Mouse (Mus musculus): ENCODE results near the gene Uaca. TPM values are rescaled to one million over a fixed set of nuclear protein-coding genes. Genes with fewer than 3 reads are reported as not detected.

Gene Uaca
- polyA plus RNA-seq, 1 experiment from 2014 or later: 17.5 TPM

GRCm38 (mm10) chr9:60848730-60849129 lies 54.4 kb downstream of the Uaca start:
- Histone ChIP-seq H3K9me3 (no peaks in the 10 kb centered on the region), H3K4me3 (no peak overlapping the region), H3K9ac (no peak overlapping the region), H3K27me3 (replicated peaks) (no peaks in the 10 kb centered on the region), H3K4me1 (peaks cover 3% of the 10 kb centered on the region; the same call in 1 of the 2 replicates), H3K36me3 (replicated peaks) (no peaks in the 10 kb centered on the region), H3K27ac (no peak overlapping the region; the same call in 1 of the 2 replicates), H3K4me2 (no peak overlapping the region)
- WGBS: 25% methylated on average over 9 of the region's 9 CpGs
- ATAC-seq (replicated peaks): no peak

- Histone ChIP-seq H3K9ac (no peak overlapping the region), H3K4me1 (peaks cover 3% of the 10 kb centered on the region; the same call in 1 of the 2 replicates)
- WGBS: 86% methylated on average over 12 of the region's 12 CpGs
These were observed 55.6 kb downstream of the Uaca start for GRCm38 (mm10) chr9:60849986-60850385.

DNA sequence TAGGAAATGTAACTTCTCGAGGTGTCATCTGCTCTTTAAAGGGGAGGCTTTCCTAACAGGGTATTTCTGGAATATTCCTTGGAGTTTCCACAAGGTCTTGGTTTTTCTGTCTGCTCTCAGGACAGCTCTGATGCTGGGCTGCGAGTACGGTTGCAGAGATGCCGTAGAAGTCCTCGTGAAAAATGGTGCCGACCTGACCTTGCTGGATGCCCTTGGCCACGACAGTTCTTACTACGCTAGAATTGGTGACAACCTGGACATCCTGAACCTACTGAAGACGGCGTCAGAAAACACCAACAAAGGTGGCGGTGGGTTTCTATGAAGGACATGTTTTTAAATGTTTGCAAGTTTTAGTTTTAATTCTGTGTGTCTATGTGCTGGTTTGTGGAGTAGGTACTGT lies 59.9 kb downstream of the Uaca start:
- no peak for ATAC-seq (replicated peaks)
- 93% methylated on average over 11 of the region's 11 CpGs for WGBS
- peaks cover 11% of the 10 kb centered on the region for H3K4me1 ChIP-seq

More at GRCm38 (mm10) chr9:60849986-60850385, 55.6 kb downstream of the Uaca start:
- Histone ChIP-seq H3K4me3 (no peak overlapping the region), H3K27me3 (replicated peaks) (no peaks in the 10 kb centered on the region), H3K27ac (no peak overlapping the region), H3K4me2 (no peak overlapping the region), H3K36me3 (replicated peaks) (no peaks in the 10 kb centered on the region), H3K9me3 (no peaks in the 10 kb centered on the region)
- no peak for ATAC-seq (replicated peaks)

DNA sequence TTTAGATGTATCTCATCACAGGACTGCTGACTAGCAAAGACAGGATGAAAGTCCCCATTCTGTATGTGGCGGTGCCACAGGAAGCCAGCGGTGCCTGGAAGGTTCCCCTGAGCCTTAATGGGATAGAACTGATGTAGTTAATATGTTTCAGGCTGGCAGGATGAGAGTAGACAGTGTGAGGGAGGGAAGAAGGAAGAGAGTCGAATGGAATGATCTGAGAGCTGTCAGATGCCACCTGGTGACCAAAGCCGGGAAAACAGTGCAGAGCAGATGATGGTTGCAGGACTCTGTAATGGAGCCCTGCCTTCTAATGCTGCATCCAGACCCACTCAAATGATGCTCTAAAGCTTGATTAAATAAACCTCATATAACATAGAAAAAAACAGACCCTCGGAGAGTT lies 63.5 kb downstream of the Uaca start:
- Histone ChIP-seq H3K27me3 (replicated peaks) (no peaks in the 10 kb centered on the region), H3K27ac (0 out of 2 replicates have a peak overlapping the region, but pooled peaks have one; percentile 38)
- 26% methylated on average over 5 of the region's 5 CpGs for WGBS

More for the DNA sequence above, 59.9 kb downstream of the Uaca start:
- Histone ChIP-seq H3K36me3 (replicated peaks) (no peaks in the 10 kb centered on the region), H3K4me3 (no peak overlapping the region), H3K9me3 (no peaks in the 10 kb centered on the region), H3K27ac (no peak overlapping the region), H3K27me3 (replicated peaks) (no peaks in the 10 kb centered on the region), H3K9ac (no peak overlapping the region), H3K4me2 (no peak overlapping the region)

DNA sequence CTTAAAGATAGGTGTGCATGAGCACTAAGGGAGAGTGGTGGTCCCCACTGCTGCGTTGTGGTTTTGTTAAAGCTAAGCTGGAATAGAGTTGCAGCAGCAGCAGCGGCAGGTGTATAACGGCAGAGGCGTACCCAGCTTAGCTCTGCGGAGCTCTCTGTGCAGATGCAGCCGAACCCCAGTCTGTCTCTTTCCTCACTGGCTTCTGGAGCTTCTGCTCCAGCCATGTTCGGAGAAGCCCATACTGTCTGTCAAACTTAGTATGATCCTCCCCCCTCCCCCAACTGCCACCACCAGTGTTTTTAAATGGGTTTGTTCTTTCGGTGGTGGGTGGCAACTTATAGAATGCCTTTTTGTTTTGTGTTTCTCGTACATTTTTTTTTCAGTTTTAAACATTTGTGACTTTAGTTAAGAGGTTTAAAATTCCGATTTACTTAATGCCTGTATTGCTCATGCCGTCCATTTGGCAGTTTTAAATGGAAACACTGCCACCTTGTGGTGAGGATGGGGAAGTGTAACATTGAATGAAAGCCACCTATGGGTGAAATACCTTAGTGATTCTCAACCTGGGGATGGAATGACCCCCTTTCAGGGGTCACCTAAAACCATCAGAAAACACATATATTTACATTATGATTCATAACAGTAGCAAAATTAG lies 64.1 kb downstream of the Uaca start:
- no peak overlapping the region for H3K9ac ChIP-seq
- no peaks in the 10 kb centered on the region for H3K27me3 ChIP-seq (replicated peaks)
- H3K36me3 ChIP-seq (replicated peaks): no peaks in the 10 kb centered on the region
- 39% methylated on average over 11 of the region's 11 CpGs for WGBS
- H3K4me3 ChIP-seq: 0 out of 2 replicates have a peak overlapping the region, but pooled peaks have one; percentile 4
- H3K27ac ChIP-seq: peak overlapping the region; percentile 38; the same call in 1 of the 2 replicates
- no peaks in the 10 kb centered on the region for H3K9me3 ChIP-seq
- ATAC-seq (replicated peaks): no peak; the same call in 1 of the 2 replicates
- H3K4me1 ChIP-seq: peaks cover 19% of the 10 kb centered on the region
- H3K4me2 ChIP-seq: peak overlapping the region; percentile 44

More for the DNA sequence above, 63.5 kb downstream of the Uaca start:
- Histone ChIP-seq H3K36me3 (replicated peaks) (no peaks in the 10 kb centered on the region), H3K4me2 (peak overlapping the region; percentile 44), H3K9ac (no peak overlapping the region), H3K4me1 (peaks cover 19% of the 10 kb centered on the region), H3K9me3 (no peaks in the 10 kb centered on the region), H3K4me3 (no peak overlapping the region)
- peak; percentile 82 for ATAC-seq (replicated peaks)

DNA sequence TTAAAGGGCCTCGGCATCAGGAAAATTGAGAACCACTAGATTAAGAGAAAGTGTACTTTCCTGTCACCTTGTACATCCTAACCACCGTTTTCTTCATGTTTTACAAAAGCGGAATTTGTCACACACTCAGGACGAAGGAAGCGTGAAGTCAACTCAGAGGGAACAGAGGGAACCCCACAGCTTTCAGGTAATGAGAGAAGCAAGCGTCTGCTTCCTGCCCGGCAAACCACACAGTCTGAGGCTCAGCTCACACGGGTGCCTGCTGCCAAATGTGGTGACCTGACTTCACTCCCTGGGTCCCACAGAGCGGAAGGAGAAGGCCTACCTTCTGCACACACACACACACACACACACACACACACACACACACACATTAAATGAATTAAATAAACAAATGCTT lies 64.7 kb downstream of the Uaca start:
- Histone ChIP-seq H3K4me2 (no peak overlapping the region), H3K9ac (no peak overlapping the region), H3K4me3 (no peak overlapping the region), H3K36me3 (replicated peaks) (no peaks in the 10 kb centered on the region), H3K9me3 (no peaks in the 10 kb centered on the region), H3K4me1 (peaks cover 19% of the 10 kb centered on the region), H3K27me3 (replicated peaks) (no peaks in the 10 kb centered on the region), H3K27ac (no peak overlapping the region)
- 73% methylated on average over 9 of the region's 9 CpGs for WGBS
- ATAC-seq (replicated peaks): no peak

GRCm38 (mm10) chr9:60861030-60861429 lies 66.7 kb downstream of the Uaca start:
- Histone ChIP-seq H3K4me2 (no peak overlapping the region), H3K4me3 (no peak overlapping the region), H3K9me3 (no peaks in the 10 kb centered on the region), H3K27me3 (replicated peaks) (no peaks in the 10 kb centered on the region), H3K4me1 (peaks cover 22% of the 10 kb centered on the region), H3K36me3 (replicated peaks) (no peaks in the 10 kb centered on the region), H3K27ac (no peak overlapping the region; the same call in 1 of the 2 replicates), H3K9ac (no peak overlapping the region)
- WGBS: 45% methylated on average over 5 of the region's 5 CpGs
- ATAC-seq (replicated peaks): peak; percentile 56; the same call in 1 of the 2 replicates

DNA sequence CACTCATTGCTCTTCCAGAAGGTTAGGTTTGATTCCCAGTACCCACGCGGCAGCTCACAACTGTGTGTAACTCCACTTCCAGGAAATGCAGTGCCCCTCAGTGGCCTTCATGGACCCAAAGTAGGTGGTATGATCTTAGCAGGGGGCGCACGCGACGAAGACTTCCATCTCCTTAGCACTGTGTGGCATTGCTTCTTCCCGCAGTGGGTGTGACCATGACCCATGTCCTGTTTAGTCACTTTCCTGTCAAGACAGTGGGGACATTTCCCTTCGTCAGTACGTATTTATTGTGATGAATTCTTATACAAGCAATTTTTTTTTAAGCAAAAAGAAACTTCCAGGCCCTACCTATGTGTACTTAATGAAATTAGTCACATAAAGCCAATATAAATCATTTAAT lies 70.3 kb downstream of the Uaca start:
- ATAC-seq (replicated peaks): no peak
- Histone ChIP-seq H3K36me3 (replicated peaks) (no peaks in the 10 kb centered on the region), H3K9ac (no peak overlapping the region), H3K4me2 (no peak overlapping the region), H3K27ac (no peak overlapping the region), H3K9me3 (no peaks in the 10 kb centered on the region), H3K27me3 (replicated peaks) (no peaks in the 10 kb centered on the region), H3K4me1 (peaks cover 13% of the 10 kb centered on the region), H3K4me3 (no peak overlapping the region)
- 89% methylated on average over 9 of the region's 9 CpGs for WGBS

DNA sequence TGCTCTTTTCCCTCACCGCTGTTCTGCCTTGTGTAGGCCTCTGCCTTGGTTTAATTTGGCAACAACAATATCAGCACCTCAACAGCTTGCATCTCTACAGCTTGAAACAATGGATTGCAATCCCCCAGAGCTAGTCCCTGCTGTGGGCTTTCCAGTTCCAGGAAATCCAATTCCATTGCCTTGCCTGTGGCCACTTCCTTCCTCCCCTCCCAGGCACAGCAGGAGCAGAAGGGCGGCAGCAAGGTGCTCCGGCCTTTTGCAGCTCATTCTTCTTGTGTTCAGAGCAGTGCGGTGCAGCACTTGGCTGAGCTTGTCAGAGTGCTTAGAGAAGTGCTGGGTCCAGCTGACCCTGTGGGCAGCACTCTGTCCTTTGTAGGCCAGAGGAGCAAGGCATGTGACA lies 71.5 kb downstream of the Uaca start:
- Histone ChIP-seq H3K9ac (no peak overlapping the region), H3K4me2 (no peak overlapping the region), H3K4me3 (no peak overlapping the region), H3K4me1 (peaks cover 21% of the 10 kb centered on the region), H3K36me3 (replicated peaks) (no peaks in the 10 kb centered on the region), H3K9me3 (no peaks in the 10 kb centered on the region), H3K27me3 (replicated peaks) (no peaks in the 10 kb centered on the region), H3K27ac (no peak overlapping the region)
- ATAC-seq (replicated peaks): no peak
- 33% methylated on average over 4 of the region's 4 CpGs for WGBS

- Histone ChIP-seq H3K36me3 (replicated peaks) (no peaks in the 10 kb centered on the region), H3K9ac (no peak overlapping the region), H3K9me3 (no peaks in the 10 kb centered on the region), H3K4me3 (no peak overlapping the region), H3K4me1 (peaks cover 22% of the 10 kb centered on the region), H3K27ac (no peak overlapping the region), H3K4me2 (no peak overlapping the region), H3K27me3 (replicated peaks) (no peaks in the 10 kb centered on the region)
- 73% methylated on average over 18 of the region's 18 CpGs for WGBS
- no peak for ATAC-seq (replicated peaks)
These were observed 76.1 kb downstream of the Uaca start for GRCm38 (mm10) chr9:60870451-60870850.

DNA sequence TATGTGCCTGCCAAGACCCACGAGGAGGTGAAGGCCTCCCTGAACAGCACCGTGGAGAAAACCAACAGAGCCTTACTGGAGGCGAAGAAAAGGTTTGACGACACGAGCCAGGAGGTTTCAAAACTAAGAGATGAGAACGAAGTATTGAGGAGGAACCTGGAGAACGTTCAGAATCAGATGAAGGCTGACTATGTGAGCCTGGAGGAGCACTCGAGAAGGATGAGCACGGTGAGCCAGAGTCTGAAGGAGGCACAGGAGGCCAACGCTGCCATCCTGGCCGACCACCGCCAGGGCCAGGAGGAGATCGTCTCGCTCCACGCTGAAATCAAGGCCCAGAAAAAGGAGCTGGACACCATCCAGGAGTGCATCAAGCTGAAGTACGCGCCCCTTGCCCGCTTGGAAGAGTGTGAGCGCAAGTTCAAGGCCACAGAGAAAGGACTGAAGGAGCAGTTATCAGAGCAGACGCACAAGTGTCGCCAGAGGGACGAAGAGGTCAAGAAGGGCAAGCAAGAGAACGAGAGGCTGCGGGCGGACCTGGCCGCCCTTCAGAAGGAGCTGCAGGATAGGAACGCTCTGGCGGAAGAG lies 76.7 kb downstream of the Uaca start:
- WGBS: 93% methylated on average over 28 of the region's 28 CpGs
- H3K4me1 ChIP-seq: peaks cover 20% of the 10 kb centered on the region
- no peak overlapping the region for H3K9ac ChIP-seq
- no peaks in the 10 kb centered on the region for H3K27me3 ChIP-seq (replicated peaks)
- no peak overlapping the region for H3K4me2 ChIP-seq
- H3K36me3 ChIP-seq (replicated peaks): no peaks in the 10 kb centered on the region
- H3K4me3 ChIP-seq: no peak overlapping the region
- no peak for ATAC-seq (replicated peaks)
- H3K27ac ChIP-seq: no peak overlapping the region
- no peaks in the 10 kb centered on the region for H3K9me3 ChIP-seq

GRCm38 (mm10) chr9:60873257-60874054 lies 79.1 kb downstream of the Uaca start:
- H3K27me3 ChIP-seq (replicated peaks): no peaks in the 10 kb centered on the region
- no peak overlapping the region for H3K4me2 ChIP-seq
- H3K36me3 ChIP-seq (replicated peaks): no peaks in the 10 kb centered on the region
- H3K4me1 ChIP-seq: peaks cover 34% of the 10 kb centered on the region
- 42% methylated on average over 13 of the region's 13 CpGs for WGBS
- no peaks in the 10 kb centered on the region for H3K9me3 ChIP-seq
- ATAC-seq (replicated peaks): no peak
- no peak overlapping the region for H3K27ac ChIP-seq
- no peak overlapping the region for H3K4me3 ChIP-seq
- no peak overlapping the region for H3K9ac ChIP-seq

All from midbrain, embryonic 15.5 days (tissue).